Mouse (Mus musculus) right cerebral cortex, postnatal 25 days (tissue): ENCODE data around the gene Cramp1l.
"Not testable (repeated sequence)": the region's sequence is repeated elsewhere in the genome, so short reads cannot be mapped to it uniquely, and the experiment has no call there.

Experiments used
- DNase-seq: peaks from one replicate; pipeline ENCODE4 v3.0.0; 2022

Gene Cramp1l

DNA sequence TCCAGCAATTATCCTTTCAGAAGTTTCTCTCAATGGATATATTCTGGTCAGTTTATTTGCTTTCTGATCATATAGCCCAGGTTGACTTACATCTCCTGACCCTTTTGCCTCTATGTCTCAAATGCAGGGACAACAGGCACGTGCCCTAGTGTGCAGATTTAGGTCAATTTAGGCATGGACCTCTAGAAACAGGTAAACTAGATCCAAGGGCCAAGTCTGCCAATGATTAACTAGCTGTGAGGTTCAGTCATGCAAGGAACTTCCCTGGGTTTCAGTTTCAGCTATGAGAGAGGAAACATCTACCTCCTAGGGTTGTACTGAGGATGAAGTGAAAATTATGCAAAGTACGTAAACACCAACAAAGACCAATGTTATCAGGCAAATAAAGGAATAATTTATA lies 62.3 kb downstream of the Cramp1l start:
- DNase-seq: no peak

DNA sequence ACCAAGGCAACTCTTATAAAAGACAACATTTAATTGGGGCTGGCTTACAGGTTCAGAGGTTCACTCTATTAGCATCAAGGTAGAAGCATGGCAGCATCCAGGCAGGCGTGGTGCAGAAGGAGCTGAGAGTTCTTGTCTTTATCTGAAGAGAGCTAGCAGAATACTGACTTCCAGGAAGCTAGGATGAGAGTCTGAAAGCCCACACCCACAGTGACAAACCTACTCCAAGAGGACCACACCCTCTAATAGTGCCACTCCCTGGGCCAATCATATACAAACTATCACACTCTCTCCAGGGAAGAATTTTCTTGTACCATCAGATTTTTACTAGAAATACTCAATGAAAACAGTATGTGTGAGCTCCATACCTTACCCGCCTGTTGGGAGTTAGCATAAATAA lies 64.9 kb downstream of the Cramp1l start:
- DNase-seq: no peak

DNA sequence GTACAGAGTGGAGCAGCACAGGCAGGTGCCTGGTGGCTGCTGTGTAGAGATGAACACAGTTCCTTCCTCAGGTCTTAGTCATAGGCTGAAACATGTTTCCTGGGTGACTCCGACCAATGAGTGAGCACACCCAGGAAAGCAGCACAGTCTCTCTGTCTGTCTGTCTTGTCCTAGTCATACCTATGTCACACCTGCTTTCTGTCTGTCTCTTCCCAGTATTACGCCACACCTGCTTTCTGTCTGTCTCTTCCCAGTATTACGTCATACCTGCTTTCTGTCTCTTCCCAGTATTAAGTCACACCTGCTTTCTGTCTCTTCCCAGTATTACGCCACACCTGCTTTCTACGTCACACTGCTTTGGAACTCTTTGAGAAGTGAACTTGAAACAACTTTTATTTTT lies 67.4 kb downstream of the Cramp1l start:
- no peak for DNase-seq

DNA sequence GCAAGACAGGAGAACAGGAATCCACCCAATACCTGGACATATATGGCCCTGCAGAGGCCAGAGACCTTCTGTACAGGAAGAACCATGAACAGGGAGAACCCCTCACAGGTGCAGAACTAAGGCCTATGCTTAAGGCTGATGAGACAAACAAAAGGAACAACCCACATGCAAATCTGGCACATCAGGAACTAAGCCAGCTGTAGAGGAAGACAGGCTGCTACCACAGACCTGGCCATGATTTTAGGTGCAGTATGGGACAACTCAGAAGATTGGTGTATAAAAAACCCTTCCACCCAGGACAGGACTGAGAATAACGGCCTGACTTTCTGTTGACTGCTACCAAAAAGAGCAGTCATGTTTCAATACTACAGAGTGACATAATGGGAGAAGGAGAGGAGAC lies 72.0 kb downstream of the Cramp1l start:
- DNase-seq: not testable (repeated sequence)

DNA sequence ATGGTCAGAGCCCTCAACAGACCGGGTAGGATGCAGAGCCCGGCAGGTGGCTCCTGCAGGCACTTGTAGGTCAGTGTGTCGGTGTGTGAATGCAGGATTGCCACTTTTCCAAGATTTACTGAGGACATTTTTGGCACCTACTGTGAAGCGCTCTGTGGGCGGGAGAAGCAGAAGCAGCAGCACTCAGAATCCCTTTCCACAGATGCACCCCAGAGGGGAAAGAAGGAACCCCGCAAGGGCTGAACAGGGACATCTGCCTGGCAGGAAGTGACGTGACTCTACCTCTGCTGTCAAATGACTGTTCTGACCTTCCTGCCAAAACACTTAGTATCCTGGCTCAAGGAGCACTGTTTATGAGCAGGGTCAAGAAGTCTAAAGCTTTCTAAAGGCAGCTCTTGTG lies 72.6 kb downstream of the Cramp1l start:
- peak; percentile 44 for DNase-seq

DNA sequence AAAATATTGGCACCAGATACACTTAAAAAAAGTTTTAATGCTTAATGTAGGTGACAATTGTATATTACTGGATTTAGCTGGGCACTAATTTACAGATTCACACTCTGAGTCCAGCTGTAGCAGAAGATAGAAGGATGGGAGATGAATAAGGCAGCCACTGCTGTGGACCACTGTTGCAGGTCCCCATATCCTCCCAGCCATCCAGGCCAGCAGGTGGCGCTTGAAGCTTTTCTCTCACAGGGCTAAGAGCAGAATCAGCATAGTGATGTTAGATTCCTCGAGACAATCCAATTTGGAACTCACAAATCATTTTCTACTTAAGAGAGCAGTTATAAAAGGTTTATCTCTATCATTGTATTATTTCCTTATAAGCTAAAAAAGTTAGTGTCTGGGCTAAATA lies 73.1 kb downstream of the Cramp1l start:
- DNase-seq: peak; percentile 15

DNA sequence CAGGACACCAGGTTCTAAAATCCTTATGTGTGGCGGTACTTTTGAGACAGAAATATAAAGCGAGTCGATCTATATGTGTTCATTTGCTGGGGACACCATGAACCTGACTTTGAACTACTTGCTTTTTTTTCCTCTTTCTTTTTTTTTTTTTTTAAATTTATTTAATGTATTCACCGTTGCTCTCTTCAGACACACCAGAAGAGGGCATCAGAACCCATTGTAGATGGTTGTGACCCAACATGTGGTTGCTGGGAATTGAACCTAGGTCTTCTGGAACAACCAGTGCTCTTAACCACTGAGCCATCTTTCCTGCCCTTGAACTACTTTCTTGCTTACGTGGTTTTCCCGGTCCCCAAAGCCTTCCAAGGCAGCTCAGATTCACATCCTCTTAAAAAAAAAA lies 78.3 kb downstream of the Cramp1l start:
- DNase-seq: no peak

DNA sequence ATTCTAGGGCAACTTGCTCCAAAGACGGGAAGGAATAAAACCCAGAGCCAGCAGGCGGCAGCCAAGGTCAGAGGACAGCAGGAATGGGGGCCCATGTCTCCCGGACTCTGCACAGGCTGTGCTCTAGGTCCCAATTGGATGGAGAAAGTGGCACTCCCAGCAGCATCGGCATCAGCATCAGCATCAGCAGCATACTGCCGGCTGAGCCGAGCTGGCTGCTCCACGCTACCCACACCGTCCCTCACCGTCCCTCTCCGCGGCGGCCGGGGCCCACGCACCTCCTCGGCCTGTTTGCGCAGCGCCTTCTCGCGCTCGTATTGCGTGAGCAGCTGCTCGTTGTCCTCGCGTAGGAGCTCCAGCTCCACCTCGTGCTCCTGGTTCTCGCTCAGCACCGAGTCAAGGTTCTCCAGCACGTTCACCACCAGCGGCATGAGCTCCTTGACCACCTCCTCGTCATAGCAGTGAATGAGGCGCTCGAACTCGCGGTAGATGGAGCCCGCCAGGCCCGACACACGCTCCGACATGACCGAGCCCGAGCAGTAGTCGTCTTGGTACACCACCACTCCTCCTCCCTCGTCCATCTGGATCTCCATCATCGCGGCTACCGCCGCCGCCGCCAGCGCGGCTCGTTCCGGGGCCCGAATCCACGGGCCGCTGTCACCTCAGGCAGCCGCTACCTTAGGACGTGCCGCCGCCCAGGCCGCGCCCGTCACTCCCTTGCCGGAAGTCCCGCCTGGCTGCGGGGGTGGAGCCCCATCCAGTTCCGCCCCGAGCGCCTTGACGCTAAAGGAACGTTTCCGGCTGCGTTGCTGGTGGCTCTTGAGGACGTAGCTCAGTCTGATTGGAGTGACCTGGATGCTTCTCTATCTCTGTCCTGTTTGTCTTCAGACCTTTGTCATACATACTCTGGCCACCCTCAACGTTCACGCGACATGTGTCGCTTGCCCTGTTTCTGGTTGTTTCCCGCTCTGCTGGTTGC lies 79.0 kb downstream of the Cramp1l start, which contains the start of gene Mapk8ip3:
Mapk8ip3 (minus strand) TSS at position 719 of the 979 bp plus-strand sequence.
- DNase-seq: peak; percentile 96

DNA sequence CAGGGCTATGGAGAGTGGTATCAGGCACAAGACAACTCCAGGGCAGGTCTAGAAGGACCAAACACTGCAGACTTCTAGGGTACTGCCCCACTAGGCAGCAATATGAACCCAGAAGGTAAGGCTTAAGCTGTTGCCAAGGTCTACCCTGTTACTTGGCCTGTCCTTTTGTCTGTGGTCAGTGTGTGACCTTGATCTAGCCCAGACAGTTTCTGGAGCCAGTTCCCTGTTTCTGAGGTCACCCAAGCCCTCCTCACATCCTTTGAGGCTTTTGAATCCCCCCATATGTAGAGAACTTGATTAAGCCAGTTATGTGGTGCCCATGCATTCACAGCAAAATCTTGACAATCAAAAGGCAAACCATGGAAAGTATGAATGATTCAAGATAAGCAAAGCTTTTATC lies 79.9 kb downstream of the Cramp1l start:
- DNase-seq: no peak

DNA sequence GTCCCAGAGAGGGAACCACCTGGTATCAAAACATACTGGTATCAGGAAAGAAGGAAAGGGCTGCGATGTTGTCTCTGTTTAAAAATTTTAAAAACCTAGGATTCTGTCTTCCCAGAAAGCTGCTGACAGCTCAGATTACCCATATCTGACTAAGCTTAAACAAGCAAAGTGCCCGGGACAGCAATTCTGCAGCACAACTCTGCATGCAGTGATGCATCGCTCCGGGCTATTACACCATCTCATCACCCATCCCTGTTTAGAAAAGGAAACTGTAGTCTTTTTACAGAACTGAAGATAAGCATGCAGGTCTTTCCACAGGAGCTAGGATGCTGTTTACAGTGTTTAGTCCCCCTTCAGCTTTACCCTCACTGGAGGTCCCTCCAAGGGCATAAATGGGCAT lies 80.7 kb downstream of the Cramp1l start:
- DNase-seq: no peak

DNA sequence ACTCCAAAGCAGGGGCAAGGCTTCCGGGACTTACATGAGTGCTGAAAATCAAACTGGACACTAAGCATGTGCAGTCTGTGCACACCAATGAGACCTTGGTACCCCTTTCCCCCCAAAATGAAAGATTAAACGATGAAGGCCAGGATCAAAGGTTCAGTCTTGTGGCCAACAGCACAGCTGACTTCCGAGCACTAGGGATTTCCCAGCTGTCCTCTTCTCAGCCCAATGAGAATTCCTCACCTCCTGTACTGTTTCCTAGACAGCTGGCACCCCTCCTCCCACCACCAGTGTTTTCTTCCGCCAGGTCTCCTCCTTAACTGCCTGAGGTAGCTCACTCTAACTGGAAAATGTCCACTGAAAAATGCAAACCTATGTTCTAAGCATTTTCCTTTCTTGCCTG lies 82.4 kb downstream of the Cramp1l start:
- no peak for DNase-seq

DNA sequence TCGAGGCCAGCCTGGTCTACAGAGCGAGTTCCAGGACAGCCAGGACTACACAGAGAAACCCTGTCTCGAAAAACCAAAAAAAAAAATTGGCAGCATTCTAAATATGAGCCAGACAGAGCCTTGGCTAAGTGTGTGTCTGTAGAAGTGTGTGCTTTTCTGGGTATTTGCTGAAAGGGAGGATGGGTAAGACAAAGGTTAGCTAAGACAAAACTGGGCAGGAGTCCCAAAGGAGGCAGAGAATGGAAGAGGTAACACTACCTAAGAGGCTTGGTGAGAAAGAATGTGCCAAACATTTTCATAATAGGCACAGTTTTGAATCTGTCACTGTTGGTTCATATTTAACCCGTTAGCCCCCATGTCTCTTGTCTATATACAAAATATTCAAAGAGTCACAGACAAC lies 83.2 kb downstream of the Cramp1l start:
- DNase-seq: no peak

DNA sequence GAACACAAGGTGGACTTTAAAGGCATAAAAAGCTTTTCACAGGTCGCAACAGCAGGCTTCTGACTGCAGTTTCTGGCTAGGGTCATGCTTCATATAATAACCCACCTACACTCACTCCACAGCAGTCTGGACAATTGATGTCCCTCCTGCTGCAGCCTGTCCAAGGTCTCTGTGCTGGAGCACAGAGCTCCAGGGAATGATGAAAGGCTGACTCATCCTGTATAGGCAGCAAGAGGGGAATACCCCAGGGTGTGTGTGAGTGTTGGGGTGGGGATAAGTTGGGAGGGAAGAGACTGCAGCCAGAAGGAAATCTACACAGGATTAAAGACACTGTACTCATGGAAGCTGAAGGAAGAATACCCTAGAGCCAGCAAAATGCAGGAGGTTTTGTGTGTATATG lies 86.1 kb downstream of the Cramp1l start:
- no peak for DNase-seq

DNA sequence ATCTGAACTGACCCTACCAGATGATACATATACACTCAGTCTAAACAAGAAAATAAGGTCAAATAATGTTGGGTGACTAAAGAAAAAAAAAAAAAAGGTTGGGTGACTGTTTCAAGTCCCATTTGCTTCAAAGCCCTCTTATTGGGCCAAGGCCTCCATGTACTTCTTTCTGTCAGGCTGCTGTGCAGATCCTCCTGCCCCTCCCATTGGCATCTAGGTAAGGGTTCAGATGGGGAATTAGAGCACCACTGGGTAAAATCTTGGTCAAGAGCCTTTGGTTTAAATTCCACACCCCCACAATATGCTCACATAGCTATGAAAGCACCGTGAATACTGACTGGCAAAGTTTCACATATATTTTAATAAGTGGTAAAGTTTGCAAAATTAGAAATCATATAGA lies 92.3 kb downstream of the Cramp1l start:
- no peak for DNase-seq

DNA sequence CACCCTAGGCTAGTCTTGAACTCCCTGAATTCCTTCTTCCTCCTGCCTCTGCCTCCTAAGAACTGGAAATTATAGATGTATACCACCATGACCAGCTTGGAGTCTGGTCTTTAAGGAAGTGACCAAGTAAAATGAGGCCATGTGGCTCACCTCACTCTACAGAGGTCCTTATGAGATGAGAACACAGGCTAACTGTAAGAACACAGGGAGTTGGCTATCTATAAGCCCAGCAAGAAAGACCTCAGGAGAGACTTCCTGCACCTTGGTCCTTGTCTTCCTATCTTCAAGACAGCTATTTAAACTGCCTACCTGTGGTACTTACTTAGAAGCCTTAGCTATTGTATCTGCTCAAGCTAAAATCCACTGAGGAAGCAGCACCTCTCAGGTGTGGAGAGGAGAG lies 101.6 kb downstream of the Cramp1l start:
- no peak for DNase-seq
